Mouse (Mus musculus): ENCODE data around the gene Foxl1. TPM values are rescaled to one million over a fixed set of nuclear protein-coding genes. Genes with fewer than 3 reads are reported as not detected.

Gene Foxl1
- polyA plus RNA-seq, 1 experiment from 2014 or later: 0.12 TPM

DNA sequence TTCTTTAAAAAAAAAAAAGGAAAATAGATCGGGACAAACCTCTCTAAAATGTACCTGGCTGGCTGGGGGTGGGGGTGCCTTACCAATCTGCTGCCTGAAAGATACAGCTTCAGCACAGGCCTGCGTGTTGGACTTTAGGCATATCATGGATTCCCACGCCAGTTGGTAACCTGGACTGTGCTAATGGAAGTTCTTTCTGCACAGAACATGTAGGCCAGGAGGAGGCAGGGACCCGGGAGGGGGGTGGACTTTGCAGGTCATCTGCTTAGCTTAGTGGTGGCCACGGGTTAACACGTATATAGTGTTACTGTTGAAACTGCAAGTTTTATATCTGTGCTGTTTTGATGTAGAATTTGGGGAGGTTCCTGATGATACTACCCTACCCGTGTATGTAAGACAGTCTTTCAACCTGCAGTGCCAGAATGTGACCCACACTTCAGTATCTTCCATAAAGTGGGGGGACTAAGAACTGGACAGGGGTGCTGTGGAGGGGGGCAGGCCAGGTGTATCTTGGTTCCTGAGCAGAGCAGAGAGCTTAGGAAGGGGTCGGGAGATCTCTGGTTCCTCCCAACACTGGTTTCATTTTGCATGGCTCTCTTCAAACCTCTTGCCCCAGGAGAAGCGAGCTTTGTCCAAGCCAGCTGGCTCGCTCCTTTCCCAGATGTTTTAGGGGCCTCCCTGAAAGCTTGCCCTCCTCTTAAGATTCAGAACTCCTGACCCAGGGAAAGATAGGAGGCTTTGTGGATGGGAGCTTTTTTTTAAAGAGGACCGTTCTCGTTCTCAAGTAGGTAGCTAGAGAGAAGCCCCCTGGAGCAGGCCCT lies 7.9 kb upstream of the Foxl1 start:
- peaks cover 3% of the 10 kb centered on the region; the same call in 1 of the 2 replicates for H3K9me3 ChIP-seq (replicated peaks)
- H3K4me3 ChIP-seq: no peak overlapping the region
- no peak overlapping the region for H3K27ac ChIP-seq
- ATAC-seq: no peak
- no peak overlapping the region for H3K4me2 ChIP-seq
- no peaks in the 10 kb centered on the region for H3K36me3 ChIP-seq (ENCODE audit: poor library complexity, severe bottlenecking)
- no peak overlapping the region for H3K9ac ChIP-seq
- H3K27me3 ChIP-seq: peaks cover 100% of the 10 kb centered on the region
- whole genome bisulfite sequencing: 1% methylated on average over 12 of the region's 12 CpGs
- H3K4me1 ChIP-seq: peaks cover 18% of the 10 kb centered on the region

DNA sequence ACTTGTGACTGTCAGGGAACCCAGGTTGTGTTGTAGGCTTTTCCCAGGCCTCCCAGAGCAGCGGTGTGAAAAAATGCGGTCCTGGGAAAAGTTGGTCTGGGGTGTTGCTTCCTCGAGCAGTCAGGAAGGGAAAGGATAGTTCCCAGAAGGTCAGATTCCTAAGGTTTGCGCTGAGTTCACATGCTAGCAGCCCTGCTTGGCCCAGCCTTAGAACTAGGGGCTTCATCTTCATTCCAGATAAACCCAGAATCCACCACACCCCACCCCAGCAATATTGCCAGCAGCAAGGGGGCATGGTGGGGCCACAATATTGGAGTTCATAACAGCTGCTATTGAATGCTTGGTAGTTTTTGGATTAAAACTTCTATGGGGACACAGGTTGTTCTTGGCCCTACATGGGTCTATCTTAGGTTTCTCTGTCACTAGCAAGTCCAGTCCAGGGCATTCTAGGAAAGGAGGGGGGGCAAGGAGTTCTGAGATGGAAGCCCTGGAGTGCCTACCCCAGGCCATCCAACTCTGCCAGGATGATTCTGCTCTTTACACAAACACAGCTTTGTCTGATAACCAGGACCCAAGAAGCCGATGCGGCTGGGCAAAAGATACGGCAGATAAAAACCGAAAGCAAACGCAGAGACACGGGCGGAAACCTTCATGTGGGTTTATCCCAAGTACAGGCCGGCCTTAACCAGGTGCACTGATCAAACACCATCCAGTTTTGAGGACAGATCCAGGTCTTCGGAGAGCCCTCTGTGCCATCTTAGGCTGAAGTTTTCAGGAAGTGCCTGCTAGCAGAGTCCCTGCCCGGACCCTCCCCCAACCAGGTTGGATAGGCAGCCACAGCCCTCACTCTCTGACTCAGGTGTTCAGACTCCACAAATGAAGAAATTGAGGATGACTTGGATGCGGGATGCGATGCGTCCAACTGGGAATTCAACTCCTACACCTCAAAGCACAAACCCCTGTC lies 7.0 kb upstream of the Foxl1 start:
- WGBS: 2% methylated on average over 17 of the region's 17 CpGs
- Histone ChIP-seq H3K9ac (no peak overlapping the region), H3K4me2 (no peak overlapping the region), H3K9me3 (replicated peaks) (peaks cover 3% of the 10 kb centered on the region; the same call in 1 of the 2 replicates), H3K4me3 (no peak overlapping the region), H3K36me3 (ENCODE audit: poor library complexity, severe bottlenecking) (no peaks in the 10 kb centered on the region), H3K27ac (no peak overlapping the region), H3K4me1 (peaks cover 24% of the 10 kb centered on the region), H3K27me3 (peaks cover 100% of the 10 kb centered on the region)
- ATAC-seq: no peak

DNA sequence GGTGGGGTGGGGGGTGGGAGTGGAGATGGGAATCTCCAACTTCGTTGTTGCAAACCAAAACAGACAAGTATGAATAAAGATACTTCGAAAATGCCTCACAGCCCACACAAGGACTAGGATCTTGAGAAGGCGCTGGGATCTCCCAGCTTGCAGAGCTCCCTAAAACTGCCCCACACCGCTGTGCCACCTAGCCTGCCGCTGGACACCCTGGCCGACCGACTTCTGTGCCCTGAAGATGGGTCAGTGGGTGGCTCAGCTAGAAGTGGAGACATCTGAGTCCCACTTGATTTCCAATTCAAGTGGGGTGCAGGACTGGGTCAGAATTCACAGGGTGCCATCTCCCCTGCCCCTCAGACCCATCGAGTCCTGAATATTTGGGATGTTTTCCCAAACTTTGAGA lies 6.0 kb upstream of the Foxl1 start:
- Histone ChIP-seq H3K9ac (no peak overlapping the region), H3K27me3 (peaks cover 100% of the 10 kb centered on the region), H3K27ac (no peak overlapping the region), H3K4me1 (peaks cover 17% of the 10 kb centered on the region), H3K9me3 (replicated peaks) (peaks cover 3% of the 10 kb centered on the region; the same call in 1 of the 2 replicates), H3K36me3 (ENCODE audit: poor library complexity, severe bottlenecking) (no peaks in the 10 kb centered on the region), H3K4me2 (no peak overlapping the region), H3K4me3 (no peak overlapping the region)
- no peak for ATAC-seq
- WGBS: 3% methylated on average over 8 of the region's 8 CpGs

DNA sequence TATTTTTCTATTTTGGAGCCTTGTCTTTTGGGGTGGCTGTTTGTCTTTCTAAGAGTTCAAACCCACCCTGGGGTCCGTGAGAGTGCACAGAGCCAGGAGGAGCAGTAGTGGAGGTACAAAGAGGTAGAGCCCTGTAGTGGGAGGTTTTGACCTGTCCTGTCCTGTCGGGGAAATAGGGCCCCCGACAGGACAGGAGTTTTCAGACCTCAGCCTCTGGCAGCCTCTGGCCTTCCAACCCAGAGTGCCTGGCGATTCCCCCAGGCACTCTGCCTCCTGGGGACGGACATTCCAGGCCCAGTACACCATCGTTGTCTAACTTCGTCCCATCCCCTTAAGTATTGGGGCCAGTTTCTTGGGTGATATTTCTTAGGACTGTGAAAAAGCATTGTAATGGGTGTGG lies 5.4 kb upstream of the Foxl1 start:
- ATAC-seq: no peak
- no peak overlapping the region for H3K9ac ChIP-seq
- peaks cover 100% of the 10 kb centered on the region for H3K27me3 ChIP-seq
- H3K4me3 ChIP-seq: no peak overlapping the region
- H3K27ac ChIP-seq: no peak overlapping the region
- no peaks in the 10 kb centered on the region for H3K36me3 ChIP-seq (ENCODE audit: poor library complexity, severe bottlenecking)
- H3K4me1 ChIP-seq: peaks cover 12% of the 10 kb centered on the region
- H3K9me3 ChIP-seq (replicated peaks): peaks cover 3% of the 10 kb centered on the region; the same call in 1 of the 2 replicates
- no peak overlapping the region for H3K4me2 ChIP-seq
- WGBS: 2% methylated on average over 7 of the region's 7 CpGs

DNA sequence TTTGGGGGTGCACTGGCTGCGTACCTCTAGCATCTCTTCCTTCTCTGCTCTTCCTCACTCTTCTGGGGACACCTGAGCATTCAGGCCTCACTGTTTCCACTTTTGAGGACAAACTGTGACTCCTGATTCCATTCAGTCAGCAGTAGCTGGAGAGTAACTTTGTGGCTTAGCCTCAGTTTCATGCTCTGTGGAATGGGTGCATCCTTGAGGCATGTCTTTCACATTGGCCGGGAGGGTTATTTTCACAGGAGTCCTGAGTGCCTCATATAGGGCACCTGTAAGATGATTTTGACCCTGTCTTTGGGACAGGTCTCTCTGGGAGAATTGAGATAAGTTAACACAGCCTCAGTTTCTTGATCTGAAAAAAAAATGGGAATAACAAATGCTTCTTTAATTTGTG lies 4.6 kb upstream of the Foxl1 start:
- Histone ChIP-seq H3K27me3 (peaks cover 100% of the 10 kb centered on the region), H3K36me3 (ENCODE audit: poor library complexity, severe bottlenecking) (no peaks in the 10 kb centered on the region), H3K9ac (no peak overlapping the region), H3K4me3 (no peak overlapping the region), H3K9me3 (replicated peaks) (peaks cover 3% of the 10 kb centered on the region; the same call in 1 of the 2 replicates), H3K4me1 (peaks cover 14% of the 10 kb centered on the region), H3K4me2 (no peak overlapping the region), H3K27ac (no peak overlapping the region)
- no peak for ATAC-seq
- WGBS: 28% methylated on average over 2 of the region's 2 CpGs

DNA sequence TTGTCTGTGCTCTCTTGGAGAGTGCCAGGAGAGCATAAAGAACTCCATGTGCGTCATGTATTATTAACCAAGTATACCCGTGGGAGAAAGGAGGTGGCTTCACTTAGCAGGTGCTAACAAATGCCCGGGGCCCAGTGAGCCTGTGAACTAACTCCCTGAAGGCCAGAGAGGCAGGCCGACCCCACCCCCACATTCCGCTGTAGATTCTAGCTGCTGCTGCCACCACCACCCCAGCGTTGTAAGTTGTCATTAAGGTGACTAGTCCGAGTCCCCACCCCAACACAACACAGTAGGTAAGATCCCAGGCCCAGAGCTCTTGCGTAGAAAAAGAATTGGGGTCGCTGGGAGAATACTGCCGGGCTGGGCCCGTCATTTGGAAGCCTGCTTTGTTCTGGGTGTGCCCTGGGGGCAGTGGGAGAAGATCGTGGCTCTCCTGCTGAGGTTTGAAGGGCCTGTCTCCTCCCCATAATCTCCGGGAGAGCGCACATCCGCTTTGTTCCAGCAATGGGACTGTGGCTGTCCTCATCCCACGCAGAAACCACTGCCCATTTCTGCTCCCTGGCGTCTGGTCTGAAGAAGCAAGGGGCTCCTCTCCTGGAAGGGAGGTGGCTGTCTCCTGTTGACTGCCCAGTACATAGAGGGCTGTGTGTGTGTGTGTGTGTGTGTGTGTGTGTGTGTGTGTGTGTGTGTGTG lies 3.0 kb upstream of the Foxl1 start:
- Histone ChIP-seq H3K4me3 (no peak overlapping the region), H3K27me3 (peaks cover 100% of the 10 kb centered on the region), H3K27ac (no peak overlapping the region), H3K36me3 (ENCODE audit: poor library complexity, severe bottlenecking) (no peaks in the 10 kb centered on the region), H3K4me2 (no peak overlapping the region), H3K9ac (no peak overlapping the region), H3K4me1 (peaks cover 24% of the 10 kb centered on the region), H3K9me3 (replicated peaks) (peaks cover 3% of the 10 kb centered on the region; the same call in 1 of the 2 replicates)
- WGBS: under 1% methylated on average over 17 of the region's 17 CpGs
- ATAC-seq: no peak

DNA sequence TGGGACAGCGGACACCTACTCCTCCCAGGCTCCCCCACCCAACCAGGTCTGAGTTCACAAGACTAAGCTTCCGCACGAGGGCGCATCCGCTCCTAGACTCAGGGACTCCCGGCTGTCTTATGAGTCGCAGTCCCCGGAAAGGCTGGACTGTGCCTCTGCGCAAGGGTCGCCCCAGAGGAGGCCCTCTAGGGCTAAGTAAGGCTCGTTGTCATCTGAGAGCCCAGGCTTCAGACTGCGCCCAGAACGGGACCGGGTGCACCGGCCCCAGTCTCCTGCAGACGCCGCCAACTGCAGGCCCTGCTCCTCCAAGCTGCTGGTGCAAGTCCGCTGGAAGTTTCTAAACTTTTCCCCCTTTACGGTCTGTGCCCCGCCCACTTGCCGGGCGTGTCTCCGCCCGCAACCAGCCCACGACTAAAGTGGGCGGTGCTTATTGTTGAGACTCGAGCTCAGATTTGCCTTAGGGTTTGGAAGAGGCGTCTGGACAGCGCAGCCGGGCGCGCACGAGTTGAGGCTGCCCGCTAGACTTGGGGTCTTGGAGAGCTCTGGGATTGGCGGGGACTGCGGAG lies 2.3 kb upstream of the Foxl1 start:
- Histone ChIP-seq H3K4me1 (peaks cover 24% of the 10 kb centered on the region), H3K27me3 (peaks cover 100% of the 10 kb centered on the region), H3K36me3 (ENCODE audit: poor library complexity, severe bottlenecking) (no peaks in the 10 kb centered on the region), H3K27ac (no peak overlapping the region), H3K4me2 (peak overlapping the region; percentile 52), H3K4me3 (peak overlapping the region; percentile 23), H3K9ac (0 out of 2 replicates have a peak overlapping the region, but pooled peaks have one; percentile 22), H3K9me3 (replicated peaks) (peaks cover 3% of the 10 kb centered on the region; the same call in 1 of the 2 replicates)
- WGBS: under 1% methylated on average over 35 of the region's 36 CpGs
- ATAC-seq: peak; percentile 45

DNA sequence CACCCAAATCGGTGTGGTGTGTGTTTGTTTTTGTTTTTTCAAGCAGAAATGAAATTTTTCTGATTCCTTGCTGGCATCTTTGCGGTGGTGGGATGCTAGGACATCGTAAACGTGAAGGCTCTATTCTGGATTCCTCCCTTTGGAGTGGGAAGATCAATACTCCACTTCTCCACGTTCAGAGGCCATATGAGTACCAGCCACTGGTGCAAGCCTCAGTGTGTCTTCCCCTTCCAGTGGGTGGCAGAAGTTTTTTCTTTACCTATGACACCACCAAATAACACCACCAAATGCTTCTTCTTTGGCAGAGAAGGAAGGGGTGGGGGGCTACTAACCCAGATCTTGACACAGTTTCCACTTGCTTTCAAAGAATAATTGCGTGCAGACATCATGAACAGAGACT lies 1.5 kb upstream of the Foxl1 start:
- 7% methylated on average over 6 of the region's 6 CpGs for WGBS
- ATAC-seq: no peak

DNA sequence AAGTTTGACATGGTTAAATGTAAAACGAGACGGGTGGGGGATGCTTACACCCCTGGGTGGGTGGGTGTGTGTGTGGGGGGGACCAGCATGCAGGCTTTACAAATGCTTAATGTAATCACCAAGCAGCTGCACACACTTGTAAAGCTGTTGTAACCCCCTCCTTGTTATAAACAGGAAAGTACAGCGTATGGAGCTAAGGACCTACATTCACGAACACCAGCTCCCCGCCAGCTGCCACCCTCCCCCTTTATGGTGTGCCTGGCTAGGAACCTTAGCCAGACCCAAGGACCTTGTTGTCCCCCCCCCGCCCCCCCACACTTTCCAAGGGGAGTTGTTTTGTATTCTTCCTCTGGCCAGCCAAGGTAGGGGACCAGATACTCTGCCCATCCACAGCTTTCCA lies 1.0 kb upstream of the Foxl1 start:
- no peak for ATAC-seq
- Histone ChIP-seq H3K27me3 (peaks cover 99% of the 10 kb centered on the region), H3K4me2 (no peak overlapping the region), H3K27ac (no peak overlapping the region), H3K4me3 (no peak overlapping the region), H3K9ac (no peak overlapping the region), H3K9me3 (replicated peaks) (peaks cover 3% of the 10 kb centered on the region; the same call in 1 of the 2 replicates), H3K36me3 (ENCODE audit: poor library complexity, severe bottlenecking) (no peaks in the 10 kb centered on the region), H3K4me1 (peaks cover 24% of the 10 kb centered on the region)
- WGBS: 2% methylated on average over 5 of the region's 6 CpGs

More for the DNA sequence above, 1.5 kb upstream of the Foxl1 start:
- peaks cover 3% of the 10 kb centered on the region; the same call in 1 of the 2 replicates for H3K9me3 ChIP-seq (replicated peaks)
- no peak overlapping the region for H3K4me2 ChIP-seq
- no peak overlapping the region for H3K27ac ChIP-seq
- no peak overlapping the region for H3K9ac ChIP-seq
- H3K4me1 ChIP-seq: peaks cover 24% of the 10 kb centered on the region
- peaks cover 100% of the 10 kb centered on the region for H3K27me3 ChIP-seq
- no peaks in the 10 kb centered on the region for H3K36me3 ChIP-seq (ENCODE audit: poor library complexity, severe bottlenecking)
- H3K4me3 ChIP-seq: no peak overlapping the region

DNA sequence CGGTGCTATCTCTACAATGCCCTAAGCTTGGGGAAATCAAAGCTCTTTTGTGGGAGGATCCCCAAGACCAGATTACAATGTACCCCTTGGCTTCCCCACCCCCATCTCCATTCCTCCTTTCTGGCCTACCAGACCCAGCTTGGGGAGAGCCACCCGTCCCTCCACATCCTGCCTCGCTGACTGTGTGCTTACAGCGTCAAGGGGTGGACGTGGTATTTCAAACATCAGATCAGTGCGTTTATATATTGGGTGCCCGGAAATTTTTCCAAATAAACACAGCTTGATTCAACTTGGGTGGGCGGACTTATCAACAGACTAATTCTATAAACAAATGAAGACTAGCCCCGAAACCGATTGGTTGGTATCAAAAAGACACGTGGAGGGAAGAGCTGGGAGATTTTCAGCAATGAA lies 444 bp upstream of the Foxl1 start:
- ATAC-seq: no peak
- WGBS: 3% methylated on average over 11 of the region's 11 CpGs
- H3K9me3 ChIP-seq (replicated peaks): peaks cover 3% of the 10 kb centered on the region; the same call in 1 of the 2 replicates
- H3K9ac ChIP-seq: no peak overlapping the region
- no peak overlapping the region for H3K27ac ChIP-seq
- peaks cover 24% of the 10 kb centered on the region for H3K4me1 ChIP-seq
- H3K36me3 ChIP-seq (ENCODE audit: poor library complexity, severe bottlenecking): no peaks in the 10 kb centered on the region
- peaks cover 99% of the 10 kb centered on the region for H3K27me3 ChIP-seq
- no peak overlapping the region for H3K4me2 ChIP-seq
- no peak overlapping the region for H3K4me3 ChIP-seq

DNA sequence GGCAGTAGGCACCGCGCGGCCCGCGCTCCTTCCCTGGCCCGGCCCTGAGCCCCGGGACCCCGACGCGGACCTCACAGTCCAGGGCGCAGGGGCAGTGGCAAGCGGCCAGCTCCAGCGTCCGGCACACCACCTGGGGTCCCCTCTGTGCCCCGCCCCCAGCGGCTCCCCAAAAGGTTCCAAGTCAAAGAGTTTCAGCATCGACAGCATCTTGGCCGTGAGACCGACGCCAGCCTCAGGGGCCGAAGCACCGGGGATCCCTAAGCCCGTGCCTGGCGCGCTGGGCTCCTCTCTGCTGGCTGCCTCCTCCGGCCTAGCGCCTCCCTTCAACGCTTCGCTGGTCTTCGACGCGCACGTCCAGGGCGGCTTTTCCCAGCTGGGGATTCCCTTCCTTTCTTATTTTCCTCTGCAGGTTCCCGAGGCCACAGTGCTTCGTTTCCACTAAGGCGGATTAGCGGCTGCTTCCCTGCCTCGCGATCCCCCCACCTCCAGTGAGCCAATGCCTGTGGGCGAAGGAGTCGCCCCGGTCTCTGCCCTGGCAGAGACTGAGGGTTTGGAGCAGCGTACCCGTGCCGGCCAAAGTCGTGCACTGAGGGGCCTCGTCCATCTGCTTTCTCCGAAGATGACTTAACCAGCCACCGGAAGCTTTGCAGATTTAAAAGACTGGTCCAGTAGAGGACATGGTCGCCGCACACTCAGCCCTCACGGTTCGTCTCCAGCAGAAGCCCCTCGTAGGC lies 958 bp downstream of the Foxl1 start:
- H3K9ac ChIP-seq: no peak overlapping the region
- ATAC-seq: no peak
- peaks cover 96% of the 10 kb centered on the region for H3K27me3 ChIP-seq
- H3K4me1 ChIP-seq: peaks cover 24% of the 10 kb centered on the region
- peak overlapping the region; percentile 20 for H3K4me2 ChIP-seq
- H3K36me3 ChIP-seq (ENCODE audit: poor library complexity, severe bottlenecking): no peaks in the 10 kb centered on the region
- H3K4me3 ChIP-seq: 0 out of 2 replicates have a peak overlapping the region, but pooled peaks have one; percentile 9
- no peak overlapping the region for H3K27ac ChIP-seq
- WGBS: under 1% methylated on average over 55 of the region's 55 CpGs
- H3K9me3 ChIP-seq (replicated peaks): peaks cover 3% of the 10 kb centered on the region; the same call in 1 of the 2 replicates

Data from forebrain, embryonic 13.5 days (tissue).